Comparison of ENCODE assay signal across 19 mouse cellular contexts in genomic region chr14:110472743-110473142, GRCm38 (mm10).
DNase-seq lines count a peak whose midpoint lies in the region; ATAC-seq and TF ChIP-seq lines count a peak whose summit lies in the region.
"Had no signal": no experiment of that assay in that cellular context is flagged by ENCODE, and none has a peak within 500 bp of the region (broad histone marks: within the 10 kb centered on the region; RNA-seq: fewer than 3 reads in every experiment).

No protein-coding gene starts in this region.

- H3K27me3 ChIP-seq in hindbrain, embryonic 11.5 days (ENCODE audit: control insufficient read depth, insufficient read depth, low read length) = no peaks in the 10 kb centered on the region
- no peaks in the 10 kb centered on the region for H3K27me3 ChIP-seq in hindbrain, embryonic 13.5 days
- no peaks in the 10 kb centered on the region for H3K27me3 ChIP-seq in midbrain, embryonic 11.5 days (ENCODE audit: control insufficient read depth, insufficient read depth, low read length)
- H3K27me3 ChIP-seq in midbrain, postnatal 0 days (ENCODE audit: insufficient read depth, low read length) = no peaks in the 10 kb centered on the region
- H3K27me3 ChIP-seq: CH12.LX; heart, embryonic 13.5 days; liver, embryonic 15.5 days; midbrain, embryonic 15.5 days had no signal

- no peaks in the 10 kb centered on the region for H3K4me1 ChIP-seq in hindbrain, embryonic 11.5 days (replicated peaks; ENCODE audit: control insufficient read depth, insufficient read depth, low read length)
- peaks cover 5% of the 10 kb centered on the region; the same call in 1 of the 2 replicates for H3K4me1 ChIP-seq in hindbrain, embryonic 13.5 days (replicated peaks)
- H3K4me1 ChIP-seq in midbrain, embryonic 11.5 days (ENCODE audit: control insufficient read depth, insufficient read depth, low read length) = no peaks in the 10 kb centered on the region; the same call in 1 of the 2 replicates
- H3K4me1 ChIP-seq in midbrain, postnatal 0 days (ENCODE audit: insufficient read depth, low read length) = no peaks in the 10 kb centered on the region
- H3K4me1 ChIP-seq: heart, embryonic 13.5 days; liver, embryonic 15.5 days; midbrain, embryonic 15.5 days had no signal

- no peak overlapping the region for H3K9ac ChIP-seq in hindbrain, embryonic 11.5 days (ENCODE audit: low read depth, low read length)
- H3K9ac ChIP-seq in hindbrain, embryonic 13.5 days = no peak overlapping the region
- no peak overlapping the region for H3K9ac ChIP-seq in midbrain, embryonic 11.5 days (ENCODE audit: low read length)
- H3K9ac ChIP-seq in midbrain, postnatal 0 days (replicated peaks; ENCODE audit: low read length, poor library complexity, severe bottlenecking) = no peak overlapping the region
- H3K9ac ChIP-seq: heart, embryonic 13.5 days; liver, embryonic 15.5 days; midbrain, embryonic 15.5 days had no signal

- DNase-seq in hindbrain, embryonic 11.5 days (ENCODE audit: low spot score) = peak; percentile 23
- DNase-seq in midbrain, embryonic 11.5 days (ENCODE audit: low spot score, missing footprints) = peak; percentile 84
- no peak for DNase-seq in midbrain, postnatal 0 days (ENCODE audit: low spot score)
- peak; percentile 12 for DNase-seq in fibroblast of lung, adult 2 months (ENCODE audit: low read depth)
- no peak for DNase-seq in left cerebral cortex, adult 2 months (ENCODE audit: extremely low spot score in 1 of 2, low spot score in 2 of 2)
- DNase-seq in frontal cortex, postnatal 14 days (ENCODE audit: low spot score in 2 of 2) = no peak
- DNase-seq: cerebellum, adult 8-10 months; gastrocnemius, postnatal 14 days; heart, adult 18-20 months; lung, postnatal 4 days; right cerebral cortex, postnatal 4 days had no signal

- 26% methylated on average over 3 of the region's 3 CpGs for WGBS in hindbrain, embryonic 11.5 days
- WGBS in hindbrain, embryonic 13.5 days = 14% methylated on average over 3 of the region's 3 CpGs
- WGBS in midbrain, embryonic 11.5 days = 19% methylated on average over 3 of the region's 3 CpGs
- 36% methylated on average over 3 of the region's 3 CpGs for WGBS in midbrain, postnatal 0 days

- no peaks in the 10 kb centered on the region for H3K9me3 ChIP-seq in hindbrain, embryonic 11.5 days (ENCODE audit: control insufficient read depth, low read length)
- H3K9me3 ChIP-seq in hindbrain, embryonic 13.5 days = no peaks in the 10 kb centered on the region
- no peaks in the 10 kb centered on the region for H3K9me3 ChIP-seq in midbrain, embryonic 11.5 days (ENCODE audit: control insufficient read depth, low read length)
- H3K9me3 ChIP-seq in midbrain, postnatal 0 days (ENCODE audit: low read length) = no peaks in the 10 kb centered on the region
- H3K9me3 ChIP-seq: heart, embryonic 13.5 days; liver, embryonic 15.5 days; midbrain, embryonic 15.5 days had no signal

- intact Hi-C loops in left cerebral cortex, adult 2 months (cut with DNase I) = no loop called here

- no peak overlapping the region for H3K4me3 ChIP-seq in hindbrain, embryonic 11.5 days (ENCODE audit: low read depth, low read length)
- no peak overlapping the region for H3K4me3 ChIP-seq in hindbrain, embryonic 13.5 days
- H3K4me3 ChIP-seq in midbrain, embryonic 11.5 days (ENCODE audit: low read depth, low read length) = no peak overlapping the region
- H3K4me3 ChIP-seq in midbrain, postnatal 0 days (ENCODE audit: low read depth, low read length) = no peak overlapping the region
- no peak overlapping the region for H3K4me3 ChIP-seq in left cerebral cortex, adult 2 months
- H3K4me3 ChIP-seq: heart, embryonic 13.5 days; liver, embryonic 15.5 days; midbrain, embryonic 15.5 days had no signal

- no peak overlapping the region for H3K27ac ChIP-seq in hindbrain, embryonic 11.5 days (ENCODE audit: low read depth, low read length)
- no peak overlapping the region for H3K27ac ChIP-seq in hindbrain, embryonic 13.5 days
- H3K27ac ChIP-seq in midbrain, embryonic 11.5 days (ENCODE audit: low read depth, low read length) = no peak overlapping the region
- H3K27ac ChIP-seq in midbrain, postnatal 0 days (ENCODE audit: low read depth, low read length) = no peak overlapping the region
- H3K27ac ChIP-seq in left cerebral cortex, adult 2 months = no peak overlapping the region
- H3K27ac ChIP-seq: heart, embryonic 13.5 days; liver, embryonic 15.5 days; midbrain, embryonic 15.5 days; stomach, postnatal 0 days had no signal

- H3K36me3 ChIP-seq in hindbrain, embryonic 11.5 days (ENCODE audit: control insufficient read depth, insufficient read depth, low read length) = no peaks in the 10 kb centered on the region
- no peaks in the 10 kb centered on the region for H3K36me3 ChIP-seq in hindbrain, embryonic 13.5 days
- H3K36me3 ChIP-seq in midbrain, embryonic 11.5 days (ENCODE audit: control insufficient read depth, insufficient read depth, low read length) = no peaks in the 10 kb centered on the region
- H3K36me3 ChIP-seq in midbrain, postnatal 0 days (ENCODE audit: insufficient read depth, low read length) = no peaks in the 10 kb centered on the region
- H3K36me3 ChIP-seq: heart, embryonic 13.5 days; liver, embryonic 15.5 days; midbrain, embryonic 15.5 days had no signal

- H3K4me2 ChIP-seq in hindbrain, embryonic 11.5 days (replicated peaks; ENCODE audit: low read depth, low read length) = no peak overlapping the region
- H3K4me2 ChIP-seq in hindbrain, embryonic 13.5 days = no peak overlapping the region
- H3K4me2 ChIP-seq in midbrain, embryonic 11.5 days = no peak overlapping the region
- H3K4me2 ChIP-seq in midbrain, postnatal 0 days (ENCODE audit: low read depth, low read length, poor library complexity, severe bottlenecking) = no peak overlapping the region
- H3K4me2 ChIP-seq: heart, embryonic 13.5 days; liver, embryonic 15.5 days; midbrain, embryonic 15.5 days had no signal

- ATAC-seq in hindbrain, embryonic 11.5 days (ENCODE audit: low FRiP score) = peak; percentile 69
- no peak for ATAC-seq in hindbrain, embryonic 13.5 days (ENCODE audit: low FRiP score)
- peak; percentile 70 for ATAC-seq in midbrain, embryonic 11.5 days (ENCODE audit: low FRiP score)
- ATAC-seq in midbrain, postnatal 0 days (ENCODE audit: low FRiP score) = no peak
- ATAC-seq: forebrain, embryonic 14.5 days; inflammation-experienced regulatory T-cells, adult 6 months; midbrain, embryonic 15.5 days had no signal

- TF ChIP-seq CTCF in midbrain, postnatal 0 days (IDR thresholded peaks at IDR 0.05) = no peak
- no peak for TF ChIP-seq CTCF in left cerebral cortex, adult 2 months (IDR thresholded peaks at IDR 0.05)

Comparison
In these comparisons a context has a peak if more than half of its experiments do, and no peak if none do; other contexts are left out.
1. ATAC-seq: peak in hindbrain, embryonic 11.5 days (single experiment) and midbrain, embryonic 11.5 days (single experiment); none in hindbrain, embryonic 13.5 days (single experiment) and midbrain, postnatal 0 days (single experiment).
2. DNase-seq: peak in hindbrain, embryonic 11.5 days (single experiment), midbrain, embryonic 11.5 days (single experiment) and fibroblast of lung, adult 2 months (single experiment); none in midbrain, postnatal 0 days (single experiment), left cerebral cortex, adult 2 months (0 of 2) and frontal cortex, postnatal 14 days (0 of 2).